Mouse (Mus musculus) kidney, adult 2 months (tissue): ENCODE results near the gene Il4ra. TPM values are rescaled to one million over a fixed set of nuclear protein-coding genes. Genes with fewer than 3 reads are reported as not detected.

Experiments used
- DNase-seq: peaks from one replicate; pipeline ENCODE4 v3.0.0; 2021
- H3K27ac ChIP-seq: fragments of 200-500 bp; 2 replicates; pipeline ENCODE4 v1.5.1; 2012; ENCODE audit warnings: low read depth, low read length, control low read depth, inconsistent platforms; ENCODE audit not compliant: insufficient read depth
- H3K27me3 ChIP-seq: fragments of 200-500 bp; replicated peaks from 2 replicates; pipeline ENCODE4 v1.6.1; 2012; ENCODE audit warnings: mild to moderate bottlenecking, moderate library complexity, low read length, inconsistent platforms; ENCODE audit not compliant: control insufficient read depth, insufficient read depth
- H3K36me3 ChIP-seq: fragments of 200-500 bp; 2 replicates; pipeline ENCODE4 v1.6.1; 2012; ENCODE audit warnings: mild to moderate bottlenecking, moderate library complexity, low read length, inconsistent platforms; ENCODE audit not compliant: control insufficient read depth, insufficient read depth
- H3K4me1 ChIP-seq: fragments of 200-500 bp; 2 replicates; pipeline ENCODE4 v1.6.1; 2011; ENCODE audit warnings: low read length; ENCODE audit not compliant: control insufficient read depth, insufficient read depth
- H3K4me3 ChIP-seq: fragments of 200-500 bp; 2 replicates; pipeline ENCODE4 v1.5.1; 2011; ENCODE audit warnings: mild to moderate bottlenecking, low read depth, low read length, control low read depth; ENCODE audit not compliant: insufficient read depth
- CTCF ChIP-seq: fragments of 200-500 bp; conservative IDR thresholded peaks from 2 replicates; pipeline ENCODE4 v1.5.1; 2011; ENCODE audit warnings: low read depth, mild to moderate bottlenecking, control low read depth, low read length, moderate library complexity, mixed read lengths; ENCODE audit not compliant: insufficient read depth, insufficient read length
- POLR2A ChIP-seq: fragments of 200-500 bp; IDR thresholded peaks from one replicate; pipeline ENCODE4 v1.6.1; 2011; ENCODE audit warnings: low read depth, low read length, control low read depth
- WGBS: fragments of 180-500 bp; shearing (Covaris S2); methylation state at CpG from one replicate; pipeline ENCODE4 v1.1.7; 2018; 5-methylcytosine and 5-hydroxymethylcytosine counted together
- polyA plus RNA-seq: library from polyadenylated mRNA; depleted of rRNA; stranded (reverse); fragments of >200 nt; gene quantifications from 2 replicates; pipeline ENCODE4 v1.2.3, GENCODE M21; 2012

Gene Il4ra
- polyA plus RNA-seq, 1 experiment: 20.3 TPM

DNA sequence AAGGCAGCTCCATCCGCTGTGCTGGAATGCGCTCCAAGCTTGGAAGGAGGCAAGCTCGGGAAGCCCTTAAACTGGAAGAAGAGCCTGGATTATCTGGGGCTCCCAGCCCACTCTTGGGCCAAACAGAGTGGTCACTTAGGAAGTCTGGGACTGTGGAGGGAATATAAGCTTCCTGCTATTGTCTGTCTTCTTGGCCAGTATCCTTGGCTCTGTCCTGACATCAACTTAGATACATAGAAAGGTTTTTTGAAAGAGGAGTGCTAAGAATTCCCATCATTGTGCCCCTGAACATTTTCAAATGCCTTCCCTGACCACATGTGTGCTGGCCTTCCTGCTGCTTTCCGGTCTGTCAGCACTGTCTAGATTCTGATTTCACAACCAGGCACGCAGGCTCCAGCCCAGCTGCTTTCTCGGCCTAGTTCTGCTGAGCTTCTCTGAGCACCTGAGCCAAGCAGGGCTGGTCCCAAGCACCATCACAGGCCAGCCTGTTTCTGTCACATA, 989 bp upstream of the Il4ra start:
- no peak overlapping the region for H3K4me3 ChIP-seq
- no peaks in the 10 kb centered on the region for H3K36me3 ChIP-seq
- H3K4me1 ChIP-seq: peaks cover 33% of the 10 kb centered on the region
- no peaks in the 10 kb centered on the region for H3K27me3 ChIP-seq
- no peak for TF ChIP-seq CTCF
- TF ChIP-seq POLR2A: no peak
- 65% methylated on average over 6 of the region's 6 CpGs for WGBS
- H3K27ac ChIP-seq: no peak overlapping the region
- peak; percentile 53 for DNase-seq

DNA sequence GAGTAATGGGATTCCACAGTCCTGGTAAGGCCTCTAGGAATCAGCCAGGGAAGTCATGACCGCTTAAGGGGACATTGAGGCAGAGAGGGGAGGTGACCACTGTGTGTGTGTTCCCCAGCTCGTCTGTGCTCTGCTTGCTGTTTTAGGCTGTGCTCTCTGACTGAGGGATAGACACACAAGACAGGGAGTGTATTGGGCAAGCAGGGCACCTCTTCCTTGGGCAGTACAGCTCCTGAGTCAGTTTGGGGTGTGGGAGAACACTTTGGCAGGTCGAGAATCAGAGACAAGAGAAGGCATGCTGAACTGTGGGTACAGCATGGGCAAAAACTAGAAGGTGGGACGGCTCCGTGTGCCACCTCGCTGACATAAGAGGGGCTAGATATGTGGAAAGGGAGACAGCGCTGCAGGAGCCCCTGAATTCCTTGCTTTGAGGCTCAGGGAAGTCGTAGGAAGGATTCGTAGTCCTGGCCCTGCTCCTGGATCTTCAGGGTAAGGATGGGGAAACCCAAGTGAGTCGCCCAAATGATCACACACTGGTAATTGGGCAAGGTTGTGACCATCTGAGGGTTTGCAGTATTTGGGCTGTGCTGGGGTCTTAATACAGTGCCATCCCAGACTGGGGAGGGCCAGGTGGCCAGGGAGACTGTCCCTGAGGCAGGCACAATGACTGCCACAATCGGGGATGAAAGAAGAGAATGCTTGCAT, 1.1 kb downstream of the Il4ra start:
- Histone ChIP-seq H3K27me3 (no peaks in the 10 kb centered on the region), H3K36me3 (no peaks in the 10 kb centered on the region), H3K27ac (peak overlapping the region; percentile 81), H3K4me3 (peak overlapping the region; percentile 73), H3K4me1 (peaks cover 33% of the 10 kb centered on the region)
- 73% methylated on average over 11 of the region's 11 CpGs for whole genome bisulfite sequencing
- no peak for DNase-seq
- TF ChIP-seq CTCF: no peak
- TF ChIP-seq POLR2A: no peak

DNA sequence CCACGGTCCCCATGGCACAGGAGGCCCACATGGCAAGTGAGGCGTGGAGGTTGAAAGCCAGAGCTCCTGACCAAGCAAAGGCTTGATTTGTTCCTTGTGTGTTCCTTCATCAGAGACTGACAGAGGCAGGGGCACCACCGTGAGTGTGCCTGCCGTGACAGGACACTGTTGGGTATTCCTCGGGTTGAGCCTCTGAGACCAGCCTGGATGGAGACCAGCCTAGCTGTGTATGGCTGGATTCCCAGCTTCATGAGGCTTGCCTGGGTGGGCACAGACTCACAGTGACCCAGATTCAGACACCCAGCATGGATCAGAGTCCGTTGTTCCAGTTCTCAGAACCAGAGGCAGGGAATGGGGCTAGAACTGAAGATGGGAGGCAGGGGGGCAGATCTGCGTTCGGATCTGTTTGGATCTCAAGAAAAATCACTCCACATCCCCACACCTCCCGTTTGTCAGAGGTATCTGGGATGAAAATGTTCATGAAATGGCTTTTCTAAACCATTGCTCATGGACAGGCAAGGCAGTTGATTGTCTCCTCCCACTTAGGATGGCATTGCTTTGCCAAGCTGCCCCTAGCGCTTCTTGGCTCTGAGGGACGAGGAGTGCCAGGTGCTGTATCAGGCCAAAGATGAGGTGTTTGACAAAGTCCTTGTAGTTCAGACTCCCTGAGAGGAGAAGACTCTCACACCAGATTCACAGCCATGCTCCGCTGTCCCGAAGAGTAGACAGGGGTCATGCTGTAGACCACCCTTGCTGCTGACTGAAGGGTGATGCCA, 1.9 kb downstream of the Il4ra start:
- WGBS: 69% methylated on average over 13 of the region's 13 CpGs
- Histone ChIP-seq H3K36me3 (no peaks in the 10 kb centered on the region), H3K4me1 (peaks cover 33% of the 10 kb centered on the region), H3K4me3 (no peak overlapping the region; the same call in 1 of the 2 replicates), H3K27ac (no peak overlapping the region), H3K27me3 (no peaks in the 10 kb centered on the region)
- no peak for TF ChIP-seq POLR2A
- no peak for TF ChIP-seq CTCF
- peak; percentile 41 for DNase-seq

DNA sequence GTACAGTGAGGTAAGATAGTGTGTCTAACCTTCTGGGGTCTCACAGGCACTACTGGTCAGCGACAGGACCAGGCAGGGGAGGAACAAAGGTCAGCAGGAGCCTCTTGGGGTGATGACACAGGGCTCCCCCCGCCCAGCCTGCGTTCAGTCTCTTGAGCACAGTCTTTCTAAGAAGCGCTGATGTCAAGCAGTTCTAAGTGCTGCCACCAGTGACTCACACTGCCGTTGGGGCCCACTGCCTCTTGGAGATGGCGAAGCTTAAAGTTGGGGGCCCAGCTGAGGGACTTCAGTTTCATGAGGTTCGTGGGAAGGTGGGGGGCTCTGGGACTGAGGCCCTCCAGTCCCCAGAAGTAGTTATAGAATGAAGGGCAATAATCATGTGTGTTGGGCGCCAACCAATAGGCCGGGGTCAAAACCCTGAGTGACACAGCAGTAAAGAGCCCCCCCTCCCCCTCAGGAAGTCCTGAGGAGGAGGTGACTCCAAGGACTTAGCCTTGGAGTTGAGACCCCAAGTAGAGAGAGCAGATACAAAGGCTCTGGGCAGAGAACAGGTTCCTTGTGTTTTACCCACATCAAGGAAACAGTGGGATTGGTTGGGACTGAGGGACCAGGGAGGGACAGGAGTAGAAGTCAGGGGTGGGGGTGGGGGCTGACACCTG, 2.7 kb downstream of the Il4ra start:
- DNase-seq: no peak
- no peak for TF ChIP-seq CTCF
- H3K36me3 ChIP-seq: no peaks in the 10 kb centered on the region
- H3K27me3 ChIP-seq: no peaks in the 10 kb centered on the region
- H3K4me1 ChIP-seq: peaks cover 33% of the 10 kb centered on the region
- 85% methylated on average over 9 of the region's 9 CpGs for WGBS
- H3K27ac ChIP-seq: no peak overlapping the region
- no peak overlapping the region for H3K4me3 ChIP-seq

DNA sequence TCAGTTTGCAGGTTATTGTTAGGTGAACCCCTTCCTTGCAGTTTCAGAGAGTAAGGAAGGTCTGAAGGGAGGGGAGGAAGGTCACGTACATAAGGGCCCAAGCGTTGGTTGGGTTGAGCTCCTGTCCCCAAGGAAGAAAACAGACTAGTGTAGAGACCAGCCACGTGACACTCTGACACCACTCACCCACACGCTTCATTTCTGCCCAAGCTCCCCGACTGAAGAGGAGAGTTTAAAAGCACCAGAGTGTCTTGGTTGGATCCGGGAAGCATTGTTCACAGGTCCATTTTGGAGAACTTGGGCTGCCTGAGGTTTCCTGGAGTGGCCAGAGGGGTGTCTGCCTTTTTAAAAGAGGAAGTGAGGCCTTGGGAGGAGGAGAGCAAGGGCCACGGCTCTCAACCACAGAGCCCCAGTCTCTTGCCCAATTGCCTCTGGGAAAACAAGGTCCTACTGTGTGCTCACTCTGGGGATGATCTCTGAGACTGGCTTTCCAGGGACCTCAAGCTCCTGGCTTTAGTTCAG, 3.5 kb downstream of the Il4ra start:
- TF ChIP-seq CTCF (no peak), POLR2A (no peak)
- no peak overlapping the region for H3K27ac ChIP-seq
- H3K36me3 ChIP-seq: no peaks in the 10 kb centered on the region
- DNase-seq: peak; percentile 41
- no peak overlapping the region for H3K4me3 ChIP-seq
- WGBS: 49% methylated on average over 7 of the region's 7 CpGs
- H3K27me3 ChIP-seq: no peaks in the 10 kb centered on the region
- H3K4me1 ChIP-seq: peaks cover 38% of the 10 kb centered on the region

DNA sequence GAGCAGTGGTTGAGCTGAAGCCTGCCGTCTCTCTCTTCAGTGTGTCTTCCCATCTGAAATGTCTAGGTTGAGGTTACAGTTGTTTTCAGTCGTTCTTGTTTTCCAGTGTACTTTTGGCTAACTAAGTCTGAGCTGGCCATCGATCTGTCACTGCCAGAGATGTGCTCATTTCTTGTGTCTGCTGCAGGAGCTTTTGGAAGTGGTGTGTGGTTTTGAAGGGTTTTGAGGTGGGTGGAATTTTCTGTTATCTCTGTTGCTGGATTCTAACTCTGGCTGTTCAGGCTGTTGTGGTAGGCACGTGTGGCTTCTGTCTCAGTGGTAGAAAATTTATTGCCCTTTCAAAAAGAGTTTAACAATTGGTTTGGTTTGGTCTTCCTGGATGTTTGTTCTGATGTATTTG, 4.2 kb downstream of the Il4ra start:
- Histone ChIP-seq H3K27ac (no peak overlapping the region), H3K36me3 (no peaks in the 10 kb centered on the region), H3K4me1 (peaks cover 44% of the 10 kb centered on the region), H3K4me3 (no peak overlapping the region), H3K27me3 (no peaks in the 10 kb centered on the region)
- WGBS: 66% methylated on average over 4 of the region's 4 CpGs
- TF ChIP-seq POLR2A (no peak), CTCF (no peak)
- DNase-seq: no peak
